Mouse (Mus musculus) kidney, adult 2 months (tissue): Measurements from ENCODE around the gene Lap3. TPM values are rescaled to one million over a fixed set of nuclear protein-coding genes. Genes with fewer than 3 reads are reported as not detected.

Source experiments
- DNase-seq: peaks from one replicate; pipeline ENCODE4 v3.0.0; 2021
- H3K27ac ChIP-seq: fragments of 200-500 bp; 2 replicates; pipeline ENCODE4 v1.5.1; 2012; ENCODE audit warnings: low read depth, low read length, control low read depth, inconsistent platforms; ENCODE audit not compliant: insufficient read depth
- H3K27me3 ChIP-seq: fragments of 200-500 bp; replicated peaks from 2 replicates; pipeline ENCODE4 v1.6.1; 2012; ENCODE audit warnings: mild to moderate bottlenecking, moderate library complexity, low read length, inconsistent platforms; ENCODE audit not compliant: control insufficient read depth, insufficient read depth
- H3K36me3 ChIP-seq: fragments of 200-500 bp; 2 replicates; pipeline ENCODE4 v1.6.1; 2012; ENCODE audit warnings: mild to moderate bottlenecking, moderate library complexity, low read length, inconsistent platforms; ENCODE audit not compliant: control insufficient read depth, insufficient read depth
- H3K4me1 ChIP-seq: fragments of 200-500 bp; 2 replicates; pipeline ENCODE4 v1.6.1; 2011; ENCODE audit warnings: low read length; ENCODE audit not compliant: control insufficient read depth, insufficient read depth
- H3K4me3 ChIP-seq: fragments of 200-500 bp; 2 replicates; pipeline ENCODE4 v1.5.1; 2011; ENCODE audit warnings: mild to moderate bottlenecking, low read depth, low read length, control low read depth; ENCODE audit not compliant: insufficient read depth
- CTCF ChIP-seq: fragments of 200-500 bp; conservative IDR thresholded peaks from 2 replicates; pipeline ENCODE4 v1.5.1; 2011; ENCODE audit warnings: low read depth, mild to moderate bottlenecking, control low read depth, low read length, moderate library complexity, mixed read lengths; ENCODE audit not compliant: insufficient read depth, insufficient read length
- POLR2A ChIP-seq: fragments of 200-500 bp; IDR thresholded peaks from one replicate; pipeline ENCODE4 v1.6.1; 2011; ENCODE audit warnings: low read depth, low read length, control low read depth
- WGBS: fragments of 180-500 bp; shearing (Covaris S2); methylation state at CpG from one replicate; pipeline ENCODE4 v1.1.7; 2018; 5-methylcytosine and 5-hydroxymethylcytosine counted together
- polyA plus RNA-seq: library from polyadenylated mRNA; depleted of rRNA; stranded (reverse); fragments of >200 nt; gene quantifications from 2 replicates; pipeline ENCODE4 v1.2.3, GENCODE M21; 2012; rRNA removed

The Lap3 gene
- polyA plus RNA-seq, 1 experiment, result 96.5 TPM

DNA sequence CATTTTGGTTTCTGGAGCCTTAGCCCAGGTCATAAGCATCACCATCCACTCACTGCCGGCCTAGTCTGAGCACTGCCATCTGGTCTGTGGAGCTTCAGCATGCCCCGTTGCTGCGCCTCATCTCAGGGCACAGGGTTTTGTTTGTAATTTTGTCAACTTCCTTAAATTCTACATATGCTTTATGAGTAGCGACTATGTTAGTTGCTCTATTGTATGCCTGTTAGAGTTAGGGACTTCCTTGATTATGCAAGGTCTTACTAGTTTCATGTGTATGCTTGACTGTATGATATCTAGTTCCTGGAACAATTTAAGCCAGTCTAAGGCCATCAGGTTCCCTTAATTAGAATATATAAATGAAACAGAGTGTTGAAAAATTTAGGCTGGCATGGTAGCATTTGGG, 33.2 kb downstream of the Lap3 start:
- Histone ChIP-seq H3K4me3 (no peak overlapping the region), H3K36me3 (peaks cover 3% of the 10 kb centered on the region), H3K27me3 (no peaks in the 10 kb centered on the region), H3K4me1 (no peaks in the 10 kb centered on the region; the same call in 1 of the 2 replicates), H3K27ac (no peak overlapping the region)
- DNase-seq, result no peak
- 88% methylated on average over 4 of the region's 4 CpGs for WGBS
- TF ChIP-seq POLR2A (no peak), CTCF (no peak)

DNA sequence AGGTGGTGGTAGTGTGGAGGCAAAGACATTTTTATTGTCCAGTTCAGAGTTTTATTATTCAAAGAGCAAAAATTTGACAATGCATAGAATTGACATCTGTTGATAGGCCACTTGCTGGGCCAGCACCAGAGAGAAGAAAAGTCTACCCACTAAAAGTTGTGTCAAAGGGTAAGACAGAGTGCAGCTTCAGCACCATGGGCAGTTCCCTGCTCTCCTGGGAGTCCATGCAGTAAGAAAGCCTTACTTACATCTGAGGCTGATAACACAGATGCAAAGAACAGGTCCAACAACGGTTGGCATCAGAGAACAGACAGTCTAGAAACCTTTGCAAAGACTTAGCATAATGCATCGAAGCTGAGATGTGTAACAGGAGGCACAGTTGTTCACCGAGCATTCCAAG, 36.5 kb downstream of the Lap3 start:
- Histone ChIP-seq H3K27me3 (no peaks in the 10 kb centered on the region), H3K36me3 (peaks cover 1% of the 10 kb centered on the region; the same call in 1 of the 2 replicates), H3K4me1 (peaks cover 3% of the 10 kb centered on the region; the same call in 1 of the 2 replicates), H3K4me3 (no peak overlapping the region), H3K27ac (no peak overlapping the region)
- WGBS, result 87% methylated on average over 3 of the region's 3 CpGs
- TF ChIP-seq CTCF (no peak), POLR2A (no peak)
- peak; percentile 38 for DNase-seq

DNA sequence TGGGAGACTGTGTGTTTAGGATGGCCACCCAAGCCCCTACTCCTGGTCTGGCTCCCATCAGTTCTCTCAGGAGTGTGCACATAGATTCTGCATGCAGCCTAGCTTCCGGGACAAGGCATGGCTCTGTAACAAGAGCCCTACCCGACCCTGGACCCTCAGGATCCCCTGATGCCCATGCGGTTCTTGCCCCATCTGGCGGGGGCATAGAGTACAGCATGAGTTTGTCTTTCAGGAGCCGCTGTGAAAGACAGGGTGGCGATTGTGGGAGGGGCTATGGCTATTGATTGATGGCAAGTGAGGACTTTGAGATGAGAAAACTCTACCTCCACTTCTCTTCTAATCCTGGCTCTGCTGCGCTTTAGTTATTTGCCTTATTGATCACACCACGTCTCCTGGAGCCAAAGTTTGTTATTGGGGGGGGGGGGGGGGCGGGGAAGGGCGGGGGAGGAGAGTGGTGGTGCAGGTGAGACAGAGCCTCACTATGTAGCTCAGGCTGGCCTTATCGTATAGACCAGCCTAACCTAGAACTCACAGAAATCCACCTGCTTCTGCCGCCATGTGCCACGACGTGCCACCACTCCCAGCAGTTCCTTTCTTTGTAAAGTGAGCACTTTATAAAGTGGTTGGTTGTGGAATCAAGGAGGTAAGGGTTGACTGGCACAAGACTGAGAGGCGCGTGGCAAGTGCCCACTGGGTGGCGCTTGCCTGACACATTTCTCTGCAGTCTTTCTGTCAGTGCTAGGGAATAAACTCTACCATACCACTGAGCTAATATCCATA, 41.3 kb downstream of the Lap3 start:
- WGBS, result 6% methylated on average over 17 of the region's 17 CpGs
- H3K36me3 ChIP-seq, result no peaks in the 10 kb centered on the region
- H3K4me3 ChIP-seq, result peak overlapping the region; percentile 5; the same call in 1 of the 2 replicates
- peaks cover 3% of the 10 kb centered on the region; the same call in 1 of the 2 replicates for H3K4me1 ChIP-seq
- H3K27ac ChIP-seq, result no peak overlapping the region
- peak; percentile 92 for DNase-seq
- TF ChIP-seq POLR2A, result no peak
- TF ChIP-seq CTCF, result peak; percentile 81
- H3K27me3 ChIP-seq, result no peaks in the 10 kb centered on the region

DNA sequence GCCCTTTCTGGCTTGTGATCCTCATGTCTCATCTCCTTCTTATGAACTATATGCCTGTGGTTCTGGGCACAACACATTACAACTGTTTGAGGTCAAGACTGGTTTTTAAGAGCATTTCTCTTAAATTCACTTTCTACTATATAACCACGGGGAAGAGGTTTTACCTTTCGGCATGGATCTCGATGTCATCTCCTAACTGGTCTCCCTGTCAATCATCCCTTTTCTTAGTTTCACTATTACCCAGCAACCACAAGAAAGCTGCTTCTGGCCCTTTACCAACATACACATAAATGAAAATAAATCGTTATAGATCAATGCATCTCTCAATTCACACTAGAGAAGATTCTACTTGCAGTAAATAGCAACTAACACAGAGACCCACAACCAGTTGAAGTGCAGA, 42.0 kb downstream of the Lap3 start:
- TF ChIP-seq CTCF, result no peak
- TF ChIP-seq POLR2A, result no peak
- H3K4me3 ChIP-seq, result no peak overlapping the region
- no peak overlapping the region for H3K27ac ChIP-seq
- no peaks in the 10 kb centered on the region for H3K36me3 ChIP-seq
- peaks cover 3% of the 10 kb centered on the region; the same call in 1 of the 2 replicates for H3K4me1 ChIP-seq
- no peaks in the 10 kb centered on the region for H3K27me3 ChIP-seq
- no peak for DNase-seq
- 57% methylated on average over 4 of the region's 4 CpGs for WGBS

DNA sequence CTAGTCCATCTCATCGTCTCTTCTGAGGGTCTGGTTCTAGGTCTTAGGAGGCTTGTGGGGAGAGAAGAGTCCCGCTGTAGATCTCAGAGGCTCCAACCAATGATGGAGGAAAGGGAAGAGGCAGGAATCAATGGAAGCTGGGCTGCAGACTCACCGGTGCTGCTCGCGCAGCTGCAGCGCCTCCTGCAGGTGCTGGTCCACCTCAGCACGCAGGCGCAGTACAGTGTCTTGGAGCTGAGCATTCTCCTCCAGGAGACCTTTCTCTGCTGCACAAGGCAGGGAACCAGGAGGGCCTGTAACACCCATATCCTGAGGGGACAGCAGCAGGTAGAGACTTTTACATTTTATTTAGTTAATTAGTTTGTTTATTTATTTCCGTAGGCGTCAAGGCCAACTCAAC, 46.3 kb downstream of the Lap3 start:
- 57% methylated on average over 10 of the region's 10 CpGs for WGBS
- DNase-seq, result no peak
- Histone ChIP-seq H3K27me3 (no peaks in the 10 kb centered on the region), H3K4me1 (no peaks in the 10 kb centered on the region), H3K27ac (no peak overlapping the region), H3K4me3 (no peak overlapping the region), H3K36me3 (no peaks in the 10 kb centered on the region)
- TF ChIP-seq POLR2A (no peak), CTCF (peak; percentile 17; the same call in 1 of the 2 replicates)

DNA sequence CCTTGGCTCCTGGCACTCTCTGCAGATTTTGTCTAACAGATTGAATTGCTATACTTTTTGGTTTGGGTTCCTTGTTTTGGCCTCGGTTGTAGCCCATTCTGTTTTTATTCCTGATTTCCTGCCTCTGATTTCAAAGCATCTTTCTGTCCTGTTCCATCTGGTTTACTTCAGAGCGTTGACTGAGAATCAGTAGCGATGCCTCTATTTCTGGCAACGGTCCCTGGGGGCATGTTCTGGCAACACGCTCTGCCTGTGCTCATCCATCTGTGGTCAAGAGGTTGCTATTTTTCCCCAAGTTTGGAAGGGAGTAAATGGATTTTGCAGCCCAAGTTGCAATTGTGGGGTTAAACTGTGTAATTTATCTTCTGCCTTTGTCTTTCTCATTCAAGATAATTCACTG, 50.2 kb downstream of the Lap3 start:
- Histone ChIP-seq H3K4me1 (no peaks in the 10 kb centered on the region), H3K27ac (no peak overlapping the region), H3K36me3 (no peaks in the 10 kb centered on the region), H3K27me3 (no peaks in the 10 kb centered on the region), H3K4me3 (no peak overlapping the region)
- 30% methylated on average over 5 of the region's 5 CpGs for WGBS
- no peak for TF ChIP-seq POLR2A
- no peak for TF ChIP-seq CTCF
- DNase-seq, result no peak

DNA sequence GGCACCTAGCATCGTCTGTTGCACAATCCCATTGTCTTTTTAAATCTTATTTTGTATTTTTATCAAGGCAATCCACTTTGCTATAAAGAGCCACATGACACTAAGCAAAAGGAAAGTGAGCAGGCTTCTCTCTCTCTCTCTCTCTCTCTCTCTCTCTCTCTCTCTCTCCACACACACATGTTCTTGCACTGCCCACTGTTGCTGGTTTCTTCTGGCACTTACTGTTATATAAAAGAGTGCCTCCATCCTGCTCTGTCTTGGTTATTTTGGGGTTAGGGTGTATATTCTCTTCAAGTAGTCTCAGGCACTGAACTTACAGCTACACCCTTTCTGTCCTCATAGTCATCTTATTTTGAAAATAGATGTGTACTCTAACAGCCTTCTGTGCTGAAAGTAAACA, 56.4 kb downstream of the Lap3 start:
- H3K27me3 ChIP-seq, result no peaks in the 10 kb centered on the region
- H3K4me1 ChIP-seq, result no peaks in the 10 kb centered on the region
- H3K27ac ChIP-seq, result no peak overlapping the region
- no peak for DNase-seq
- no peaks in the 10 kb centered on the region for H3K36me3 ChIP-seq
- WGBS, result 87% methylated on average over 1 of the region's 1 CpGs
- TF ChIP-seq POLR2A (no peak), CTCF (no peak)
- no peak overlapping the region for H3K4me3 ChIP-seq

Other genes starting within 250 kb of the Lap3 start
- 415 and 434 TPM in 2 replicates for gene Qdpr, start 43.1 kb upstream of the Lap3 start, polyA plus RNA-seq
- gene Clrn2, start 39.6 kb upstream of the Lap3 start, polyA plus RNA-seq, result not detected in 2 replicates
- gene Med28, start 26.9 kb downstream of the Lap3 start, polyA plus RNA-seq, result 173 and 194 TPM in 2 replicates
- 0.11 and 0.14 TPM in 2 replicates for gene Fam184b, start 146.2 kb downstream of the Lap3 start, polyA plus RNA-seq
- gene Ncapg, start 176.5 kb downstream of the Lap3 start, polyA plus RNA-seq, result 0.05 and 0.14 TPM in 2 replicates